Comparison of ENCODE assay signal across 8 mouse cellular contexts in the genomic region with DNA sequence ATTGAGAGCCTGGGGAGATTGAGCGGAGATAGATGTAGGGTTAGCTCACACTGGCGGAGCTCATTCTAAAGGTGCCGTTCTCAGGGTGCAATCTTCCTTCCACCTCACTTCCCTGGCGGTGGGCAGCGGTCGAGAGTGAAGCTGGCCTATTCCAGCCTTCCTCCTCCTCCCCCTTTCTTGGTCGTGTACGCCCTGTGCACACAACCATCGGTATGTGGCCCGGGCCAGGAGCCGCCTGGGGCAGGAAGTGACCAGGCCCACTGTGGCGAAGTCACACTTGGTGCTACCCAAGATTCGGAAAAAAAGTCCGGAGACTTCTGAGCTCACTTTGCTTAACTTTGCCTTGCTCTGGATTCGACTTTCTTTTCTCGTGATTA. TPM values are rescaled to one million over a fixed set of nuclear protein-coding genes. Genes with fewer than 3 reads are reported as not detected.
DNase-seq lines count a peak whose midpoint lies in the region; ATAC-seq lines count a peak whose summit lies in the region.

No protein-coding gene starts in this region.

- peak; percentile 69 for ATAC-seq in erythroblast, adult 5-6 weeks (replicated peaks; ENCODE audit: low FRiP score, poor library complexity, severe bottlenecking)
- no peak for ATAC-seq in heart, embryonic 11.5 days (replicated peaks; ENCODE audit: insufficient number of reproducible peaks, low FRiP score, low TSS enrichment)
- ATAC-seq in kidney, embryonic 14.5 days (ENCODE audit: low FRiP score, low TSS enrichment): peak; percentile 55
- no peak for ATAC-seq in liver, embryonic 15.5 days (ENCODE audit: insufficient read depth)
- ATAC-seq in stomach, embryonic 15.5 days (ENCODE audit: insufficient read depth, low FRiP score, low read depth): peak; percentile 29; the same call in 1 of the 2 replicates

- H3K27me3 ChIP-seq in heart, embryonic 11.5 days (ENCODE audit: control insufficient read depth, insufficient read depth, low read length): no peaks in the 10 kb centered on the region
- H3K27me3 ChIP-seq in kidney, embryonic 14.5 days (ENCODE audit: control insufficient read depth, insufficient read depth, low read length): no peaks in the 10 kb centered on the region
- no peaks in the 10 kb centered on the region for H3K27me3 ChIP-seq in liver, embryonic 15.5 days
- H3K27me3 ChIP-seq in stomach, embryonic 15.5 days (replicated peaks): no peaks in the 10 kb centered on the region

- H3K36me3 ChIP-seq in heart, embryonic 11.5 days (ENCODE audit: control insufficient read depth, insufficient read depth, low read length): no peaks in the 10 kb centered on the region
- no peaks in the 10 kb centered on the region for H3K36me3 ChIP-seq in kidney, embryonic 14.5 days (ENCODE audit: control insufficient read depth, insufficient read depth, low read length)
- H3K36me3 ChIP-seq in liver, embryonic 15.5 days (replicated peaks): 0 out of 2 replicates have a peak, but pooled peaks cover 3% of the 10 kb centered on the region
- no peaks in the 10 kb centered on the region for H3K36me3 ChIP-seq in stomach, embryonic 15.5 days

- H3K4me2 ChIP-seq in heart, embryonic 11.5 days: peak overlapping the region; percentile 80
- H3K4me2 ChIP-seq in kidney, embryonic 14.5 days (replicated peaks; ENCODE audit: low read depth, low read length): peak overlapping the region; percentile 62
- H3K4me2 ChIP-seq in liver, embryonic 15.5 days: peak overlapping the region; percentile 86
- H3K4me2 ChIP-seq in stomach, embryonic 15.5 days: peak overlapping the region; percentile 65

- peak overlapping the region; percentile 86 for H3K4me3 ChIP-seq in heart, embryonic 11.5 days (ENCODE audit: low read depth, low read length)
- H3K4me3 ChIP-seq in kidney, embryonic 14.5 days (ENCODE audit: low read length): peak overlapping the region; percentile 94
- peak overlapping the region; percentile 81 for H3K4me3 ChIP-seq in liver, embryonic 15.5 days (replicated peaks)
- peak overlapping the region; percentile 92 for H3K4me3 ChIP-seq in stomach, embryonic 15.5 days (replicated peaks)

- peak; percentile 62 to 63 for DNase-seq in B cell, adult 2 months
- DNase-seq in adrenal gland, postnatal 10 days: peak; percentile 71
- peak; percentile 68 for DNase-seq in neural tube, embryonic 10.5 days (ENCODE audit: extremely low spot score, low spot score)

- H3K27ac ChIP-seq in heart, embryonic 11.5 days (ENCODE audit: low read depth, low read length): peak overlapping the region; percentile 99
- peak overlapping the region; percentile 97 for H3K27ac ChIP-seq in kidney, embryonic 14.5 days (ENCODE audit: low read depth, low read length)
- H3K27ac ChIP-seq in liver, embryonic 15.5 days (replicated peaks): peak overlapping the region; percentile 95
- H3K27ac ChIP-seq in stomach, embryonic 15.5 days: peak overlapping the region; percentile 98

- peak overlapping the region; percentile 93 for H3K9ac ChIP-seq in heart, embryonic 11.5 days (ENCODE audit: low read depth, low read length)
- H3K9ac ChIP-seq in kidney, embryonic 14.5 days (ENCODE audit: low read depth, low read length): peak overlapping the region; percentile 97
- peak overlapping the region; percentile 88 for H3K9ac ChIP-seq in liver, embryonic 15.5 days
- peak overlapping the region; percentile 98 for H3K9ac ChIP-seq in stomach, embryonic 15.5 days

- no peaks in the 10 kb centered on the region for H3K9me3 ChIP-seq in heart, embryonic 11.5 days (replicated peaks; ENCODE audit: control insufficient read depth, low read length)
- H3K9me3 ChIP-seq in kidney, embryonic 14.5 days (ENCODE audit: control insufficient read depth, low read length): no peaks in the 10 kb centered on the region
- no peaks in the 10 kb centered on the region for H3K9me3 ChIP-seq in liver, embryonic 15.5 days (replicated peaks)
- no peaks in the 10 kb centered on the region for H3K9me3 ChIP-seq in stomach, embryonic 15.5 days

- peaks cover 13% of the 10 kb centered on the region for H3K4me1 ChIP-seq in heart, embryonic 11.5 days (ENCODE audit: control insufficient read depth, insufficient read depth, low read length)
- H3K4me1 ChIP-seq in kidney, embryonic 14.5 days (ENCODE audit: control insufficient read depth, insufficient read depth, low read length): peaks cover 8% of the 10 kb centered on the region
- H3K4me1 ChIP-seq in liver, embryonic 15.5 days (replicated peaks): peaks cover 38% of the 10 kb centered on the region
- H3K4me1 ChIP-seq in stomach, embryonic 15.5 days: peaks cover 5% of the 10 kb centered on the region; the same call in 1 of the 2 replicates

- whole genome bisulfite sequencing in heart, embryonic 11.5 days (ENCODE audit: insufficient replicate concordance): under 1% methylated on average over 16 of the region's 16 CpGs
- under 1% methylated on average over 16 of the region's 16 CpGs for WGBS in kidney, embryonic 14.5 days
- WGBS in liver, embryonic 15.5 days (ENCODE audit: insufficient replicate concordance): under 1% methylated on average over 16 of the region's 16 CpGs
- WGBS in stomach, embryonic 15.5 days: under 1% methylated on average over 16 of the region's 16 CpGs

RNA-seq across cellular contexts. Expression of gene Arf4, which starts 0.8 kb away (rescaled TPM):
- total RNA-seq in adrenal gland, postnatal 10 days (2021): 100 to 1,000 TPM; 168 to 191 TPM
- total RNA-seq in erythroblast, adult 5-6 weeks (2015; ENCODE audit: low replicate concordance): 66.7 and 100 TPM in 2 replicates
- total RNA-seq in erythroblast, adult 5-6 weeks (2017; ENCODE audit: low replicate concordance): 10.5 and 37.7 TPM in 2 replicates
- 479 and 484 TPM in 2 replicates for polyA plus RNA-seq in heart, embryonic 11.5 days (2014; fragmentation: Nextera tagmentation; extraction: Ambion mirVana)
- 549 and 626 TPM in 2 replicates for polyA plus RNA-seq in kidney, embryonic 14.5 days (2014; fragmentation: Nextera tagmentation; extraction: Ambion mirVana)
- 154 and 158 TPM in 2 replicates for polyA plus RNA-seq in liver, embryonic 15.5 days (2015; fragmentation: Nextera tagmentation; extraction: Ambion mirVana)
- polyA plus RNA-seq in stomach, embryonic 15.5 days (2015; fragmentation: Nextera tagmentation; extraction: Ambion mirVana): 614 and 698 TPM in 2 replicates

RNA-seq across cellular contexts. Expression of gene Pde12, which starts 31.0 kb away (rescaled TPM):
- 1 to 10 TPM; 7.5 to 8.5 TPM for total RNA-seq in adrenal gland, postnatal 10 days (2021)
- 2.5 and 4.0 TPM in 2 replicates for total RNA-seq in erythroblast, adult 5-6 weeks (2015; ENCODE audit: low replicate concordance)
- 3.1 and 3.7 TPM in 2 replicates for total RNA-seq in erythroblast, adult 5-6 weeks (2017; ENCODE audit: low replicate concordance)
- polyA plus RNA-seq in heart, embryonic 11.5 days (2014; fragmentation: Nextera tagmentation; extraction: Ambion mirVana): 11.0 and 11.4 TPM in 2 replicates
- 11.3 and 12.5 TPM in 2 replicates for polyA plus RNA-seq in kidney, embryonic 14.5 days (2014; fragmentation: Nextera tagmentation; extraction: Ambion mirVana)
- 6.0 and 6.2 TPM in 2 replicates for polyA plus RNA-seq in liver, embryonic 15.5 days (2015; fragmentation: Nextera tagmentation; extraction: Ambion mirVana)
- 9.9 and 10.0 TPM in 2 replicates for polyA plus RNA-seq in stomach, embryonic 15.5 days (2015; fragmentation: Nextera tagmentation; extraction: Ambion mirVana)

RNA-seq across cellular contexts. Expression of gene Dnah12, which starts 54.4 kb away (rescaled TPM):
- total RNA-seq in adrenal gland, postnatal 10 days (2021): under 1 TPM in 1 of 2 experiments, not detected in 1; 0.03 TPM
- 0.21 and 0.38 TPM in 2 replicates for total RNA-seq in erythroblast, adult 5-6 weeks (2015; ENCODE audit: low replicate concordance)
- 0.14 and 1.0 TPM in 2 replicates for total RNA-seq in erythroblast, adult 5-6 weeks (2017; ENCODE audit: low replicate concordance)
- 0.03 and 0.25 TPM in 2 replicates for polyA plus RNA-seq in heart, embryonic 11.5 days (2014; fragmentation: Nextera tagmentation; extraction: Ambion mirVana)
- polyA plus RNA-seq in kidney, embryonic 14.5 days (2014; fragmentation: Nextera tagmentation; extraction: Ambion mirVana): 0.01 and 0.06 TPM in 2 replicates
- 0.02 TPM in 2 replicates for polyA plus RNA-seq in liver, embryonic 15.5 days (2015; fragmentation: Nextera tagmentation; extraction: Ambion mirVana)
- 0.03 and 0.05 TPM in 2 replicates for polyA plus RNA-seq in stomach, embryonic 15.5 days (2015; fragmentation: Nextera tagmentation; extraction: Ambion mirVana)

Comparison
In these comparisons a context has a peak if more than half of its experiments do, and no peak if none do; other contexts are left out.
1. ATAC-seq: peak in erythroblast, adult 5-6 weeks (single experiment), kidney, embryonic 14.5 days (single experiment) and stomach, embryonic 15.5 days (single experiment); none in heart, embryonic 11.5 days (single experiment) and liver, embryonic 15.5 days (single experiment).
2. Peak in every context shown above with its lines, with median percentiles within 50 percentile points of each other: DNase-seq, H3K27ac ChIP-seq, H3K4me2 ChIP-seq, H3K4me3 ChIP-seq and H3K9ac ChIP-seq.